Mouse (Mus musculus) cerebellum, adult 2 months (tissue): ENCODE results near the gene Grin3b.

Experiments
- CTCF ChIP-seq: fragments of 200-500 bp; IDR thresholded peaks from 2 replicates; pipeline ENCODE4 v1.5.1; 2011; ENCODE audit warnings: low read depth, mild to moderate bottlenecking, control low read depth, low read length, moderate library complexity, borderline replicate concordance; ENCODE audit not compliant: insufficient read depth
- POLR2A ChIP-seq: fragments of 200-500 bp; IDR thresholded peaks from 2 replicates; pipeline ENCODE4 v1.6.1; 2011; ENCODE audit warnings: low read length, control low read depth, borderline replicate concordance; ENCODE audit not compliant: insufficient read depth

DNA sequence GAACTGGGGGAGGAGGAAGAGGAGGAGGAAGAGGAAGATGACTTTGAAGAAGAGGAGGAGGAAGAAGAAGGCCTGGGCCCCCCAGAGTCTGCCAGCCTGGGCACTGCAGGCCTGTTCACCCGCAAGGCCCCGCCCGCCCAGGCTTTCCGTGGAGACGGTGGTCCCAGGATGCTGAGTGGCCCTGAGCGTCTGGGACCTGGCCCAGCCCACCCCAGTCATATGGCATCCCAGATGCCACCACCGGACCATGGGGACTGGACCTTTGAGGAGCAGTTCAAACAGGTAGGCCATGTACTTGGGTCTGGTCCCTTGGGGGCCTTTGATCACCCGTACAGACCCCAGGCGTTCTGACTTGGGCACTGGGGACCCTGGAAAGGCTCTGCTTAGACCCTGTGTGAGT is 38.7 kb upstream of the Grin3b start:
- no peak for TF ChIP-seq CTCF
- no peak for TF ChIP-seq POLR2A
